Mouse (Mus musculus): Measurements from ENCODE around the gene Chrm1. TPM values are rescaled to one million over a fixed set of nuclear protein-coding genes. Genes with fewer than 3 reads are reported as not detected.

Gene Chrm1
- total and polyA plus RNA-seq, 3 experiments: under 0.01 to 0.01 TPM; not detected in 1

- peaks cover 0 to 9% of the 10 kb centered on the region in 2 experiments; a peak in 1 of 4 replicates for H3K4me1 ChIP-seq (ENCODE audit: control insufficient read depth in 1 of 2, insufficient read depth in 2 of 2, low read length in 2 of 2)
- peak overlapping the region; percentile 89 for H3K9ac ChIP-seq (ENCODE audit: control insufficient read depth, low read depth, low read length, poor library complexity, severe bottlenecking)
- H3K4me3 ChIP-seq (ENCODE audit: control insufficient read depth in 1 of 2, insufficient read depth in 1 of 2, low read depth in 2 of 2, low read length in 2 of 2): peak overlapping the region; percentile 51 to 60
- no peaks in the 10 kb centered on the region for H3K27me3 ChIP-seq (ENCODE audit: control insufficient read depth in 1 of 2, insufficient read depth in 2 of 2, low read length in 2 of 2)
- TF ChIP-seq ZC3H11A (IDR thresholded peaks at IDR 0.05; ENCODE audit: low read depth, low read length) (no peak), RCOR1 (IDR thresholded peaks at IDR 0.05; ENCODE audit: low read depth, low read length) (peak; percentile 84), MYC (IDR thresholded peaks at IDR 0.05; ENCODE audit: low read depth, low read length) (peak; percentile 16; the same call in 1 of the 2 replicates), USF1 (IDR thresholded peaks at IDR 0.05; ENCODE audit: low read depth, low read length) (peak; percentile 37; the same call in 1 of the 2 replicates), JUND (IDR thresholded peaks at IDR 0.05; ENCODE audit: low read depth, low read length) (no peak), CHD2 (IDR thresholded peaks at IDR 0.05; ENCODE audit: low read length) (no peak), TCF12 (IDR thresholded peaks at IDR 0.05; ENCODE audit: low read depth, low read length) (no peak), MAX (IDR thresholded peaks at IDR 0.05; ENCODE audit: low read length) (0 out of 2 replicates have a peak, but pooled peaks have one; percentile 27), BHLHE40 (IDR thresholded peaks at IDR 0.05; ENCODE audit: borderline replicate concordance, low read depth, low read length) (no peak), UBTF (IDR thresholded peaks at IDR 0.05; ENCODE audit: borderline replicate concordance, insufficient read depth, low read depth, low read length) (no peak), NRF1 (IDR thresholded peaks at IDR 0.05; ENCODE audit: insufficient read depth, low read depth, low read length, poor library complexity, severe bottlenecking) (no peak)
- peak; percentile 54 for DNase-seq (ENCODE audit: low read depth, low spot score)
- peaks cover 36% of the 10 kb centered on the region for H3K79me2 ChIP-seq (ENCODE audit: control insufficient read depth, insufficient read depth, low read length, poor library complexity)
- peaks cover 15 to 22% of the 10 kb centered on the region in 2 experiments for H3K36me3 ChIP-seq (ENCODE audit: control insufficient read depth in 1 of 2, insufficient read depth in 2 of 2, low read length in 2 of 2)
- H3K9me3 ChIP-seq (replicated peaks; ENCODE audit: insufficient read depth, low read length): no peaks in the 10 kb centered on the region
- peak overlapping the region; percentile 94 for H3K27ac ChIP-seq (ENCODE audit: control insufficient read depth, low read depth, low read length)
Measured at GRCm38 (mm10) chr19:8722021-8722420, 58.4 kb downstream of the Chrm1 start.

GRCm38 (mm10) chr19:8722559-8722906, 58.9 kb downstream of the Chrm1 start:
- peaks cover 0 to 7% of the 10 kb centered on the region in 2 experiments; a peak in 1 of 4 replicates for H3K4me1 ChIP-seq (ENCODE audit: control insufficient read depth in 1 of 2, insufficient read depth in 2 of 2, low read length in 2 of 2)
- TF ChIP-seq TAL1 (IDR thresholded peaks at IDR 0.05; ENCODE audit: low read length): peak; percentile 17; the same call in 1 of the 2 replicates
- TF ChIP-seq MAX (IDR thresholded peaks at IDR 0.05; ENCODE audit: low read length): peak; percentile 49; the same call in 1 of the 2 replicates
- no peak for TF ChIP-seq USF2 (IDR thresholded peaks at IDR 0.05; ENCODE audit: borderline replicate concordance in 1 of 2, insufficient read depth in 1 of 2, low read depth in 1 of 2, low read length in 2 of 2)
- TF ChIP-seq SIN3A (IDR thresholded peaks at IDR 0.05; ENCODE audit: low read length): peak; percentile 88
- no peak for TF ChIP-seq POLR2AphosphoS5 (IDR thresholded peaks at IDR 0.05; ENCODE audit: borderline replicate concordance, low read depth, low read length)
- peak; percentile 74; the same call in 1 of the 2 replicates for TF ChIP-seq MYC (IDR thresholded peaks at IDR 0.05; ENCODE audit: low read depth, low read length)
- no peak for TF ChIP-seq EP300 (IDR thresholded peaks at IDR 0.05; ENCODE audit: low read depth in 1 of 2, low read length in 2 of 2)
- TF ChIP-seq ETS1 (IDR thresholded peaks at IDR 0.05; ENCODE audit: low read depth, low read length): 0 out of 2 replicates have a peak, but pooled peaks have one; percentile 25
- TF ChIP-seq MXI1 (IDR thresholded peaks at IDR 0.05; ENCODE audit: low read depth, low read length): peak; percentile 91
- H3K4me3 ChIP-seq (ENCODE audit: control insufficient read depth in 1 of 2, insufficient read depth in 1 of 2, low read depth in 2 of 2, low read length in 2 of 2): peak overlapping the region; percentile 51 to 83
- peak overlapping the region; percentile 94 for H3K27ac ChIP-seq (ENCODE audit: control insufficient read depth, low read depth, low read length)
- peaks cover 12 to 22% of the 10 kb centered on the region in 2 experiments for H3K36me3 ChIP-seq (ENCODE audit: control insufficient read depth in 1 of 2, insufficient read depth in 2 of 2, low read length in 2 of 2)
- H3K79me2 ChIP-seq (ENCODE audit: control insufficient read depth, insufficient read depth, low read length, poor library complexity): peaks cover 36% of the 10 kb centered on the region
- H3K9me3 ChIP-seq (replicated peaks; ENCODE audit: insufficient read depth, low read length): no peaks in the 10 kb centered on the region
- H3K27me3 ChIP-seq (ENCODE audit: control insufficient read depth in 1 of 2, insufficient read depth in 2 of 2, low read length in 2 of 2): no peaks in the 10 kb centered on the region
- no peak for DNase-seq (ENCODE audit: low read depth, low spot score)
- H3K9ac ChIP-seq (ENCODE audit: control insufficient read depth, low read depth, low read length, poor library complexity, severe bottlenecking): peak overlapping the region; percentile 89

All from MEL (cell line).